Mouse (Mus musculus): ENCODE data around the gene Iqgap3. TPM values are rescaled to one million over a fixed set of nuclear protein-coding genes. Genes with fewer than 3 reads are reported as not detected.

Gene Iqgap3
- total and polyA plus RNA-seq, 3 experiments = 0.21 to 0.64 (median 0.45) TPM

GRCm38 (mm10) chr3:88140178-88140902 is 58.6 kb downstream of the Iqgap3 start:
- peak overlapping the region; percentile 78; the same call in 1 of the 2 replicates for H3K4me3 ChIP-seq
- 4% methylated on average over 11 of the region's 11 CpGs for WGBS

DNA sequence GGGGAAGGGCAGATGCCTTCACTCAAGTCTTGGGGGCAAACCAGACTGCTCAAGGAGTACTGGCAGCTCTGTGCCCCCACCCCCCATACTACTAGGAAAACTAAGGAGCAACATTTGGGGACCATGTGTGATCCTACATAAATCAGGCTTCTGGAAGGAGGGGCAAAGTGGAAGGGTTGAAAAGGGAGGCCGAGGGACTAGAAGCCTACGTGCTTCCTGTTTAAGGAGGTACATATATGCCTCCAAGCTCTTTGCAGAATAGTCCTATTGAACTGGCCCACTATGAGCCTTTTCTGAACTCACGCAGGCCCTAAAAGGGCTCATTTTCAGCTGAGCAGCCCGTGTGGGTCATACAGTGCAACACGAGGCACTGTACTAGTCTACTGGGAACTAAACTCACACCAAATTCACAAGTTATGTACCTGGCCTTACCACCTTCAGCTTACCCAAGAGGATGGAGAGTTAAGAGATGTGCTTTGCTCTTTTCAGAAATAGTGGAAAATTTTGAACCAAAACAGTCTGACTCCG is 59.2 kb downstream of the Iqgap3 start:
- no peak for DNase-seq
- Histone ChIP-seq H3K36me3 (ENCODE audit: control insufficient read depth, insufficient read depth, low read length) (peaks cover 5% of the 10 kb centered on the region), H3K4me1 (ENCODE audit: control insufficient read depth, insufficient read depth, low read length) (peaks cover 30% of the 10 kb centered on the region), H3K79me2 (replicated peaks; ENCODE audit: control insufficient read depth, insufficient read depth, low read length) (peaks cover 10% of the 10 kb centered on the region), H3K9ac (ENCODE audit: low read depth, low read length) (peak overlapping the region; percentile 35), H3K27me3 (ENCODE audit: control insufficient read depth, insufficient read depth, low read length) (no peaks in the 10 kb centered on the region), H3K27ac (peak overlapping the region; percentile 99), H3K4me3 (peak overlapping the region; percentile 78)
- TF ChIP-seq POLR2A (IDR thresholded peaks at IDR 0.05; ENCODE audit: insufficient read depth, low read depth, low read length) (no peak), EP300 (IDR thresholded peaks at IDR 0.05; ENCODE audit: insufficient read depth, low read depth, low read length) (no peak), CTCF (IDR thresholded peaks at IDR 0.05) (no peak)
- intact Hi-C loops (cut with DNase I) = loop anchor here (5.0 kb wide), 1 partner anchor 159 kb away; no protein-coding TSS in a partner anchor
- 16% methylated on average over 6 of the region's 6 CpGs for WGBS

More at GRCm38 (mm10) chr3:88140178-88140902, 58.6 kb downstream of the Iqgap3 start:
- no peaks in the 10 kb centered on the region for H3K27me3 ChIP-seq (ENCODE audit: control insufficient read depth, insufficient read depth, low read length)
- TF ChIP-seq POLR2A (IDR thresholded peaks at IDR 0.05; ENCODE audit: insufficient read depth, low read depth, low read length) (peak; percentile 85), EP300 (IDR thresholded peaks at IDR 0.05; ENCODE audit: insufficient read depth, low read depth, low read length) (peak; percentile 34; the same call in 1 of the 2 replicates), CTCF (IDR thresholded peaks at IDR 0.05) (no peak)
- intact Hi-C loops (cut with DNase I) = loop anchor here (5.0 kb wide), 1 partner anchor 158 kb away; no protein-coding TSS in a partner anchor
- peak; percentile 72 to 81 for DNase-seq
- peaks cover 24% of the 10 kb centered on the region for H3K4me1 ChIP-seq (ENCODE audit: control insufficient read depth, insufficient read depth, low read length)
- H3K27ac ChIP-seq = peak overlapping the region; percentile 99
- peaks cover 3% of the 10 kb centered on the region for H3K36me3 ChIP-seq (ENCODE audit: control insufficient read depth, insufficient read depth, low read length)
- peak overlapping the region; percentile 35 for H3K9ac ChIP-seq (ENCODE audit: low read depth, low read length)
- peaks cover 8% of the 10 kb centered on the region for H3K79me2 ChIP-seq (replicated peaks; ENCODE audit: control insufficient read depth, insufficient read depth, low read length)

DNA sequence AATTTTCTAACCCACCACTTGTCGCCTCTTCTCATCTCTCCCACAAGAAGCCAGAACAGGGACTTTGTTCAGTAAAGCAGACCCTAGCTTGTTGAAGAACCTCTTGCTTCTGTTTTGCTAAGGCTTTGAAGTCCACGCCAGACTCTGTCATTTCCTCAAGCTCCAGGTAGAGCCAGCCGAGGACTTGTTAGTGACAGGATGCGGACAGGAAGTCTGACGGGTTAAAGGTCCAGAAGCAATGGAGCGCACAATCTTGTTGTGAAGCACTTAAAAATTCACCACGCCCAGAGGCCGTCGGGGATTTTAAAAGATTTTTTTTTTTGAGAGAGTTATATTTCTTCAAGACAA is 59.6 kb downstream of the Iqgap3 start:
- Histone ChIP-seq H3K27me3 (ENCODE audit: control insufficient read depth, insufficient read depth, low read length) (no peaks in the 10 kb centered on the region), H3K36me3 (ENCODE audit: control insufficient read depth, insufficient read depth, low read length) (peaks cover 8% of the 10 kb centered on the region), H3K4me1 (ENCODE audit: control insufficient read depth, insufficient read depth, low read length) (peaks cover 33% of the 10 kb centered on the region), H3K79me2 (replicated peaks; ENCODE audit: control insufficient read depth, insufficient read depth, low read length) (peaks cover 11% of the 10 kb centered on the region), H3K9ac (ENCODE audit: low read depth, low read length) (peak overlapping the region; percentile 68), H3K4me3 (peak overlapping the region; percentile 78), H3K27ac (peak overlapping the region; percentile 99)
- intact Hi-C loops (cut with DNase I) = loop anchor here (5.0 kb wide), 1 partner anchor 159 kb away; no protein-coding TSS in a partner anchor
- DNase-seq = peak in 1 of 2 experiments; percentile 73
- TF ChIP-seq CTCF (IDR thresholded peaks at IDR 0.05) = no peak
- 0 out of 2 replicates have a peak, but pooled peaks have one; percentile 25 for TF ChIP-seq POLR2A (IDR thresholded peaks at IDR 0.05; ENCODE audit: insufficient read depth, low read depth, low read length)
- TF ChIP-seq EP300 (IDR thresholded peaks at IDR 0.05; ENCODE audit: insufficient read depth, low read depth, low read length) = 0 out of 2 replicates have a peak, but pooled peaks have one; percentile 25
- WGBS = 5% methylated on average over 9 of the region's 9 CpGs

DNA sequence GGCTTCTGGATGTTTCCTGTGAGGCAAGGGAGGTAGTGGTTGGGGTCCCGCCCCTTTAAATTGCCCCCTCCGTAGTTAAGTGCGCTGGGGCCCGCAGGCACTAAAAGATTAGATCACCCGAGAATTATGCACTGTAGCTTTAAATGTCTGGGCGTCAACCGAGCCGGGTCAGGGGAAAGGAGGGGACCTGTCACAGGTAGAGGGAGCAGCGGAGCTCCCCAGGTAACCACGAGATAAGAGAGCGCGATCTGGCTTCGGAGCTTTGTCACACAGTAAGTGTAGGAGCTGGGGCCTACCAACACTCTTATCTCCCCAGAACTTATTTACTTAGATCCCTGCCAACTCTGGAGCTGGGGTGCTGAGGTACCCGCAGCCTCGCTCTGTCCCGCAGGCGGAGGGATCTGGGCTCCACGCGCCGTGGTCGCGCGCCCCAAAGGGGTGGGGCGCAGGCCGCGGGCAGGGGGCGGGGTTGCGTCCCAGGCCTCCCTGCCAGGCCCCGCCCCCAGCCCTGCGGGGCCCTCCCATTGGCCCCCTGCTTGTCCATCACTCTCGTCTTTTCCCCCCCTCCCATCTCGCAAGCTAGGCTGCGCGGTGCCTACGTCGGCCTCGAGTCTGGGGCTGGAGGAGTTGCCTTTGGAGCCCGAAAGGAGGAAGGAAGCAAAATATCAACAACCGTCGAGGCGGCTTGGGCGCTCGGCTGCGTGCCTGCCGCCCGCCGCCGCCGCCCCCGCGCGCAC is 60.2 kb downstream of the Iqgap3 start, which contains the start of gene Mef2d:
Gene Mef2d, plus strand, starts transcription at position 586 of the 737 bp plus-strand sequence.
- H3K79me2 ChIP-seq (replicated peaks; ENCODE audit: control insufficient read depth, insufficient read depth, low read length) = peaks cover 12% of the 10 kb centered on the region
- peak within 1 kb of the TSS; percentile 96 for H3K4me3 ChIP-seq
- TF ChIP-seq CTCF (IDR thresholded peaks at IDR 0.05) (peak; percentile 58), POLR2A (IDR thresholded peaks at IDR 0.05; ENCODE audit: insufficient read depth, low read depth, low read length) (peak; percentile 94), EP300 (IDR thresholded peaks at IDR 0.05; ENCODE audit: insufficient read depth, low read depth, low read length) (peak; percentile 50)
- peak; percentile 96 to 97 for DNase-seq
- intact Hi-C loops (cut with DNase I) = loop anchor here (2.0 to 5.0 kb wide), 2 partner anchors 33 to 160 kb away; no protein-coding TSS in a partner anchor
- H3K27me3 ChIP-seq (ENCODE audit: control insufficient read depth, insufficient read depth, low read length) = no peaks in the 10 kb centered on the region
- H3K36me3 ChIP-seq (ENCODE audit: control insufficient read depth, insufficient read depth, low read length) = peaks cover 8% of the 10 kb centered on the region
- WGBS = under 1% methylated on average over 51 of the region's 52 CpGs
- peak within 1 kb of the TSS; percentile 86 for H3K9ac ChIP-seq (ENCODE audit: low read depth, low read length)
- peak within 1 kb of the TSS; percentile 99 for H3K27ac ChIP-seq
- H3K4me1 ChIP-seq (ENCODE audit: control insufficient read depth, insufficient read depth, low read length) = peaks cover 37% of the 10 kb centered on the region

GRCm38 (mm10) chr3:88142546-88142915 is 60.8 kb downstream of the Iqgap3 start:
- peak overlapping the region; percentile 86 for H3K9ac ChIP-seq (ENCODE audit: low read depth, low read length)
- TF ChIP-seq POLR2A (IDR thresholded peaks at IDR 0.05; ENCODE audit: insufficient read depth, low read depth, low read length) (no peak), CTCF (IDR thresholded peaks at IDR 0.05) (no peak), EP300 (IDR thresholded peaks at IDR 0.05; ENCODE audit: insufficient read depth, low read depth, low read length) (no peak)
- H3K27ac ChIP-seq = peak overlapping the region; percentile 99
- H3K27me3 ChIP-seq (ENCODE audit: control insufficient read depth, insufficient read depth, low read length) = no peaks in the 10 kb centered on the region
- peak overlapping the region; percentile 96 for H3K4me3 ChIP-seq
- DNase-seq = no peak
- peaks cover 39% of the 10 kb centered on the region for H3K4me1 ChIP-seq (ENCODE audit: control insufficient read depth, insufficient read depth, low read length)
- under 1% methylated on average over 55 of the region's 57 CpGs for WGBS
- peaks cover 10% of the 10 kb centered on the region for H3K36me3 ChIP-seq (ENCODE audit: control insufficient read depth, insufficient read depth, low read length)
- H3K79me2 ChIP-seq (replicated peaks; ENCODE audit: control insufficient read depth, insufficient read depth, low read length) = peaks cover 14% of the 10 kb centered on the region
- intact Hi-C loops (cut with DNase I) = loop anchor here (2.0 to 5.0 kb wide), 2 partner anchors 32 to 160 kb away; no protein-coding TSS in a partner anchor

All from heart, adult 2 months (tissue).